Mouse (Mus musculus): ENCODE measurements around the gene 2810006K23Rik. TPM values are rescaled to one million over a fixed set of nuclear protein-coding genes. Genes with fewer than 3 reads are reported as not detected.

2810006K23Rik gene
- polyA plus RNA-seq, 1 experiment from 2014 or later: 9.4 TPM

GRCm38 (mm10) chr5:124365754-124366153 is 37.9 kb downstream of the 2810006K23Rik start:
- Histone ChIP-seq H3K4me2 (replicated peaks) (no peak overlapping the region), H3K4me3 (replicated peaks; ENCODE audit: low read length) (no peak overlapping the region), H3K9ac (no peak overlapping the region), H3K27me3 (ENCODE audit: control insufficient read depth, insufficient read depth, low read length) (no peaks in the 10 kb centered on the region), H3K36me3 (replicated peaks; ENCODE audit: control insufficient read depth, insufficient read depth) (peaks cover 24% of the 10 kb centered on the region), H3K9me3 (ENCODE audit: control insufficient read depth, low read length) (no peaks in the 10 kb centered on the region), H3K4me1 (replicated peaks; ENCODE audit: control insufficient read depth, insufficient read depth, low read length) (no peaks in the 10 kb centered on the region), H3K27ac (no peak overlapping the region)
- ATAC-seq (ENCODE audit: low FRiP score): no peak
- DNase-seq (ENCODE audit: low spot score): no peak
- 92% methylated on average over 2 of the region's 2 CpGs for WGBS

GRCm38 (mm10) chr5:124366721-124367120 is 38.8 kb downstream of the 2810006K23Rik start:
- 78% methylated on average over 3 of the region's 3 CpGs for WGBS
- ATAC-seq (ENCODE audit: low FRiP score) (no peak), DNase-seq (ENCODE audit: low spot score) (no peak)
- no peak overlapping the region for H3K4me2 ChIP-seq (replicated peaks)
- no peak overlapping the region for H3K9ac ChIP-seq
- H3K4me3 ChIP-seq (replicated peaks; ENCODE audit: low read length): no peak overlapping the region
- H3K9me3 ChIP-seq (ENCODE audit: control insufficient read depth, low read length): no peaks in the 10 kb centered on the region
- H3K27me3 ChIP-seq (ENCODE audit: control insufficient read depth, insufficient read depth, low read length): no peaks in the 10 kb centered on the region
- no peaks in the 10 kb centered on the region for H3K4me1 ChIP-seq (replicated peaks; ENCODE audit: control insufficient read depth, insufficient read depth, low read length)
- no peak overlapping the region for H3K27ac ChIP-seq
- H3K36me3 ChIP-seq (replicated peaks; ENCODE audit: control insufficient read depth, insufficient read depth): peaks cover 33% of the 10 kb centered on the region

GRCm38 (mm10) chr5:124374298-124374697 is 46.4 kb downstream of the 2810006K23Rik start:
- no peak for ATAC-seq (ENCODE audit: low FRiP score)
- Histone ChIP-seq H3K4me3 (replicated peaks; ENCODE audit: low read length) (no peak overlapping the region), H3K27ac (no peak overlapping the region), H3K9ac (no peak overlapping the region), H3K36me3 (replicated peaks; ENCODE audit: control insufficient read depth, insufficient read depth) (peaks cover 91% of the 10 kb centered on the region), H3K9me3 (ENCODE audit: control insufficient read depth, low read length) (no peaks in the 10 kb centered on the region), H3K4me2 (replicated peaks) (no peak overlapping the region), H3K4me1 (replicated peaks; ENCODE audit: control insufficient read depth, insufficient read depth, low read length) (no peaks in the 10 kb centered on the region), H3K27me3 (ENCODE audit: control insufficient read depth, insufficient read depth, low read length) (no peaks in the 10 kb centered on the region)
- DNase-seq (ENCODE audit: low spot score): no peak
- WGBS: 98% methylated on average over 7 of the region's 7 CpGs

GRCm38 (mm10) chr5:124376401-124376800 is 48.5 kb downstream of the 2810006K23Rik start:
- DNase-seq (ENCODE audit: low spot score) (no peak), ATAC-seq (ENCODE audit: low FRiP score) (no peak)
- H3K9ac ChIP-seq: no peak overlapping the region
- H3K27me3 ChIP-seq (ENCODE audit: control insufficient read depth, insufficient read depth, low read length): no peaks in the 10 kb centered on the region
- no peaks in the 10 kb centered on the region for H3K4me1 ChIP-seq (replicated peaks; ENCODE audit: control insufficient read depth, insufficient read depth, low read length)
- peaks cover 91% of the 10 kb centered on the region for H3K36me3 ChIP-seq (replicated peaks; ENCODE audit: control insufficient read depth, insufficient read depth)
- no peak overlapping the region for H3K27ac ChIP-seq
- WGBS: 97% methylated on average over 1 of the region's 1 CpGs
- no peaks in the 10 kb centered on the region for H3K9me3 ChIP-seq (ENCODE audit: control insufficient read depth, low read length)
- no peak overlapping the region for H3K4me3 ChIP-seq (replicated peaks; ENCODE audit: low read length)
- H3K4me2 ChIP-seq (replicated peaks): no peak overlapping the region

GRCm38 (mm10) chr5:124377149-124377548 is 49.3 kb downstream of the 2810006K23Rik start:
- no peak for ATAC-seq (ENCODE audit: low FRiP score)
- H3K36me3 ChIP-seq (replicated peaks; ENCODE audit: control insufficient read depth, insufficient read depth): peaks cover 91% of the 10 kb centered on the region
- H3K4me1 ChIP-seq (replicated peaks; ENCODE audit: control insufficient read depth, insufficient read depth, low read length): no peaks in the 10 kb centered on the region

GRCm38 (mm10) chr5:124380121-124380520 is 52.2 kb downstream of the 2810006K23Rik start:
- Histone ChIP-seq H3K27ac (no peak overlapping the region), H3K4me2 (replicated peaks) (no peak overlapping the region), H3K4me3 (replicated peaks; ENCODE audit: low read length) (no peak overlapping the region), H3K9ac (no peak overlapping the region), H3K4me1 (replicated peaks; ENCODE audit: control insufficient read depth, insufficient read depth, low read length) (no peaks in the 10 kb centered on the region), H3K27me3 (ENCODE audit: control insufficient read depth, insufficient read depth, low read length) (no peaks in the 10 kb centered on the region), H3K36me3 (replicated peaks; ENCODE audit: control insufficient read depth, insufficient read depth) (peaks cover 92% of the 10 kb centered on the region), H3K9me3 (ENCODE audit: control insufficient read depth, low read length) (no peaks in the 10 kb centered on the region)
- ATAC-seq (ENCODE audit: low FRiP score) (no peak), DNase-seq (ENCODE audit: low spot score) (no peak)
- 100% methylated on average over 1 of the region's 1 CpGs for WGBS

More at GRCm38 (mm10) chr5:124377149-124377548, 49.3 kb downstream of the 2810006K23Rik start:
- WGBS: 97% methylated on average over 4 of the region's 4 CpGs
- no peak overlapping the region for H3K9ac ChIP-seq
- no peaks in the 10 kb centered on the region for H3K9me3 ChIP-seq (ENCODE audit: control insufficient read depth, low read length)
- H3K27ac ChIP-seq: no peak overlapping the region
- DNase-seq (ENCODE audit: low spot score): no peak
- H3K4me3 ChIP-seq (replicated peaks; ENCODE audit: low read length): no peak overlapping the region
- no peak overlapping the region for H3K4me2 ChIP-seq (replicated peaks)
- H3K27me3 ChIP-seq (ENCODE audit: control insufficient read depth, insufficient read depth, low read length): no peaks in the 10 kb centered on the region

GRCm38 (mm10) chr5:124387932-124388331 is 60.0 kb downstream of the 2810006K23Rik start:
- H3K4me3 ChIP-seq (replicated peaks; ENCODE audit: low read length): no peak overlapping the region
- H3K27ac ChIP-seq: no peak overlapping the region
- H3K9ac ChIP-seq: no peak overlapping the region
- DNase-seq (ENCODE audit: low spot score): peak; percentile 36
- no peak overlapping the region for H3K4me2 ChIP-seq (replicated peaks)
- no peaks in the 10 kb centered on the region for H3K4me1 ChIP-seq (replicated peaks; ENCODE audit: control insufficient read depth, insufficient read depth, low read length)
- WGBS: 88% methylated on average over 5 of the region's 5 CpGs
- no peaks in the 10 kb centered on the region for H3K27me3 ChIP-seq (ENCODE audit: control insufficient read depth, insufficient read depth, low read length)
- peaks cover 94% of the 10 kb centered on the region for H3K36me3 ChIP-seq (replicated peaks; ENCODE audit: control insufficient read depth, insufficient read depth)
- no peak for ATAC-seq (ENCODE audit: low FRiP score)
- no peaks in the 10 kb centered on the region for H3K9me3 ChIP-seq (ENCODE audit: control insufficient read depth, low read length)

Other genes starting within 250 kb of the 2810006K23Rik start
- gene Abcb9, start 232.3 kb upstream of the 2810006K23Rik start, polyA plus RNA-seq (2014; fragmentation: Nextera tagmentation; extraction: Ambion mirVana): 13.2 and 14.5 TPM in 2 replicates
- gene Ogfod2, start 215.8 kb upstream of the 2810006K23Rik start, polyA plus RNA-seq (2014; fragmentation: Nextera tagmentation; extraction: Ambion mirVana): 21.8 and 26.4 TPM in 2 replicates
- 62.6 and 72.1 TPM in 2 replicates for gene Arl6ip4, start 212.0 kb upstream of the 2810006K23Rik start, polyA plus RNA-seq (2014; fragmentation: Nextera tagmentation; extraction: Ambion mirVana)
- gene Pitpnm2, start 78.3 kb upstream of the 2810006K23Rik start, polyA plus RNA-seq (2014; fragmentation: Nextera tagmentation; extraction: Ambion mirVana): 13.5 and 15.1 TPM in 2 replicates
- 10.1 and 12.6 TPM in 2 replicates for gene Mphosph9, start 117 bp upstream of the 2810006K23Rik start, polyA plus RNA-seq (2014; fragmentation: Nextera tagmentation; extraction: Ambion mirVana)
- 59.5 and 70.7 TPM in 2 replicates for gene Cdk2ap1, start 35.0 kb downstream of the 2810006K23Rik start, polyA plus RNA-seq (2014; fragmentation: Nextera tagmentation; extraction: Ambion mirVana)
- gene Sbno1, start 97.9 kb downstream of the 2810006K23Rik start, polyA plus RNA-seq (2014; fragmentation: Nextera tagmentation; extraction: Ambion mirVana): 87.6 and 89.3 TPM in 2 replicates
- 23.1 and 23.2 TPM in 2 replicates for gene Kmt5a, start 111.8 kb downstream of the 2810006K23Rik start, polyA plus RNA-seq (2014; fragmentation: Nextera tagmentation; extraction: Ambion mirVana)
- 28.5 and 29.7 TPM in 2 replicates for gene Rilpl2, start 150.3 kb downstream of the 2810006K23Rik start, polyA plus RNA-seq (2014; fragmentation: Nextera tagmentation; extraction: Ambion mirVana)
- gene Snrnp35, start 155.0 kb downstream of the 2810006K23Rik start, polyA plus RNA-seq (2014; fragmentation: Nextera tagmentation; extraction: Ambion mirVana): 8.5 and 9.0 TPM in 2 replicates
- 13.2 and 15.2 TPM in 2 replicates for gene Rilpl1, start 203.3 kb downstream of the 2810006K23Rik start, polyA plus RNA-seq (2014; fragmentation: Nextera tagmentation; extraction: Ambion mirVana)
- 354 and 374 TPM in 2 replicates for gene Tmed2, start 212.6 kb downstream of the 2810006K23Rik start, polyA plus RNA-seq (2014; fragmentation: Nextera tagmentation; extraction: Ambion mirVana)
- 18.8 and 22.7 TPM in 2 replicates for gene Ddx55, start 224.8 kb downstream of the 2810006K23Rik start, polyA plus RNA-seq (2014; fragmentation: Nextera tagmentation; extraction: Ambion mirVana)

All from hindbrain, embryonic 14.5 days (tissue).